Mouse (Mus musculus): ENCODE data around the gene Slc40a1. TPM values are rescaled to one million over a fixed set of nuclear protein-coding genes. Genes with fewer than 3 reads are reported as not detected.

Slc40a1 gene
- polyA plus RNA-seq, 1 experiment = 7.4 TPM

GRCm38 (mm10) chr1:45905107-45905821 lies 21.1 kb downstream of the Slc40a1 start:
- Histone ChIP-seq H3K4me3 (ENCODE audit: insufficient read depth, low read depth, low read length) (no peak overlapping the region), H3K4me1 (ENCODE audit: control insufficient read depth, insufficient read depth, insufficient read length, low read length) (no peaks in the 10 kb centered on the region), H3K27ac (replicated peaks; ENCODE audit: low read depth, low read length) (peak overlapping the region; percentile 51)

- Histone ChIP-seq H3K27ac (replicated peaks; ENCODE audit: low read depth, low read length) (no peak overlapping the region), H3K4me1 (ENCODE audit: control insufficient read depth, insufficient read depth, insufficient read length, low read length) (no peaks in the 10 kb centered on the region), H3K4me3 (ENCODE audit: insufficient read depth, low read depth, low read length) (no peak overlapping the region)
These were observed 22.2 kb downstream of the Slc40a1 start for GRCm38 (mm10) chr1:45904161-45904560.

- no peaks in the 10 kb centered on the region for H3K4me1 ChIP-seq (ENCODE audit: control insufficient read depth, insufficient read depth, insufficient read length, low read length)
- H3K4me3 ChIP-seq (ENCODE audit: insufficient read depth, low read depth, low read length) = no peak overlapping the region
- no peak overlapping the region for H3K27ac ChIP-seq (replicated peaks; ENCODE audit: low read depth, low read length)
These were observed 28.3 kb downstream of the Slc40a1 start for GRCm38 (mm10) chr1:45898044-45898443.

GRCm38 (mm10) chr1:45894168-45894912 lies 32.0 kb downstream of the Slc40a1 start:
- H3K4me3 ChIP-seq (ENCODE audit: insufficient read depth, low read depth, low read length) = no peak overlapping the region
- H3K27ac ChIP-seq (replicated peaks; ENCODE audit: low read depth, low read length) = peak overlapping the region; percentile 13; the same call in 1 of the 2 replicates
- no peaks in the 10 kb centered on the region for H3K4me1 ChIP-seq (ENCODE audit: control insufficient read depth, insufficient read depth, insufficient read length, low read length)

- Histone ChIP-seq H3K4me1 (ENCODE audit: control insufficient read depth, insufficient read depth, insufficient read length, low read length) (no peaks in the 10 kb centered on the region), H3K4me3 (ENCODE audit: insufficient read depth, low read depth, low read length) (no peak overlapping the region), H3K27ac (replicated peaks; ENCODE audit: low read depth, low read length) (no peak overlapping the region)
These were observed 34.3 kb downstream of the Slc40a1 start for GRCm38 (mm10) chr1:45891986-45892385.

GRCm38 (mm10) chr1:45890173-45890572 lies 36.1 kb downstream of the Slc40a1 start, which contains the start of gene Gm5269:
Gene Gm5269, minus strand, starts transcription at chr1:45890273.
- no peak within 1 kb of the TSS for H3K4me3 ChIP-seq (ENCODE audit: insufficient read depth, low read depth, low read length)

GRCm38 (mm10) chr1:45886800-45887199 lies 39.5 kb downstream of the Slc40a1 start:
- H3K27ac ChIP-seq (replicated peaks; ENCODE audit: low read depth, low read length) = no peak overlapping the region
- no peaks in the 10 kb centered on the region for H3K4me1 ChIP-seq (ENCODE audit: control insufficient read depth, insufficient read depth, insufficient read length, low read length)
- no peak overlapping the region for H3K4me3 ChIP-seq (ENCODE audit: insufficient read depth, low read depth, low read length)

More at GRCm38 (mm10) chr1:45890173-45890572, 36.1 kb downstream of the Slc40a1 start, which contains the start of gene Gm5269:
- Histone ChIP-seq H3K4me1 (ENCODE audit: control insufficient read depth, insufficient read depth, insufficient read length, low read length) (no peaks in the 10 kb centered on the region), H3K27ac (replicated peaks; ENCODE audit: low read depth, low read length) (no peak within 1 kb of the TSS)

GRCm38 (mm10) chr1:45883378-45883777 lies 42.9 kb downstream of the Slc40a1 start:
- H3K4me1 ChIP-seq (ENCODE audit: control insufficient read depth, insufficient read depth, insufficient read length, low read length) = no peaks in the 10 kb centered on the region
- H3K27ac ChIP-seq (replicated peaks; ENCODE audit: low read depth, low read length) = no peak overlapping the region
- H3K4me3 ChIP-seq (ENCODE audit: insufficient read depth, low read depth, low read length) = no peak overlapping the region

GRCm38 (mm10) chr1:45882076-45882475 lies 44.2 kb downstream of the Slc40a1 start:
- Histone ChIP-seq H3K4me1 (ENCODE audit: control insufficient read depth, insufficient read depth, insufficient read length, low read length) (no peaks in the 10 kb centered on the region), H3K4me3 (ENCODE audit: insufficient read depth, low read depth, low read length) (no peak overlapping the region), H3K27ac (replicated peaks; ENCODE audit: low read depth, low read length) (no peak overlapping the region)

- no peak overlapping the region for H3K4me3 ChIP-seq (ENCODE audit: insufficient read depth, low read depth, low read length)
- no peak overlapping the region for H3K27ac ChIP-seq (replicated peaks; ENCODE audit: low read depth, low read length)
- no peaks in the 10 kb centered on the region for H3K4me1 ChIP-seq (ENCODE audit: control insufficient read depth, insufficient read depth, insufficient read length, low read length)
These were observed 45.0 kb downstream of the Slc40a1 start for GRCm38 (mm10) chr1:45881228-45881832.

- no peak overlapping the region for H3K4me3 ChIP-seq (ENCODE audit: insufficient read depth, low read depth, low read length)
- H3K4me1 ChIP-seq (ENCODE audit: control insufficient read depth, insufficient read depth, insufficient read length, low read length) = no peaks in the 10 kb centered on the region
- no peak overlapping the region for H3K27ac ChIP-seq (replicated peaks; ENCODE audit: low read depth, low read length)
These were observed 48.9 kb downstream of the Slc40a1 start for GRCm38 (mm10) chr1:45877463-45877862.

GRCm38 (mm10) chr1:45876450-45877198 lies 49.7 kb downstream of the Slc40a1 start:
- H3K4me1 ChIP-seq (ENCODE audit: control insufficient read depth, insufficient read depth, insufficient read length, low read length) = no peaks in the 10 kb centered on the region
- no peak overlapping the region for H3K27ac ChIP-seq (replicated peaks; ENCODE audit: low read depth, low read length)
- H3K4me3 ChIP-seq (ENCODE audit: insufficient read depth, low read depth, low read length) = no peak overlapping the region

GRCm38 (mm10) chr1:45875640-45876039 lies 50.7 kb downstream of the Slc40a1 start:
- Histone ChIP-seq H3K4me1 (ENCODE audit: control insufficient read depth, insufficient read depth, insufficient read length, low read length) (no peaks in the 10 kb centered on the region), H3K4me3 (ENCODE audit: insufficient read depth, low read depth, low read length) (no peak overlapping the region), H3K27ac (replicated peaks; ENCODE audit: low read depth, low read length) (no peak overlapping the region)

- Histone ChIP-seq H3K4me1 (ENCODE audit: control insufficient read depth, insufficient read depth, insufficient read length, low read length) (peaks cover 5% of the 10 kb centered on the region; the same call in 1 of the 2 replicates), H3K27ac (replicated peaks; ENCODE audit: low read depth, low read length) (no peak overlapping the region), H3K4me3 (ENCODE audit: insufficient read depth, low read depth, low read length) (no peak overlapping the region)
These were observed 53.1 kb downstream of the Slc40a1 start for GRCm38 (mm10) chr1:45873250-45873649.
